Comparison of ENCODE assay signal across 15 mouse cellular contexts in genomic region chr7:105565071-105565836, GRCm38 (mm10). TPM values are rescaled to one million over a fixed set of nuclear protein-coding genes. Genes with fewer than 3 reads are reported as not detected.
DNase-seq lines count a peak whose midpoint lies in the region; ATAC-seq and TF ChIP-seq lines count a peak whose summit lies in the region.
"Had no signal": no experiment of that assay in that cellular context is flagged by ENCODE, and none has a peak within 500 bp of the region (broad histone marks: within the 10 kb centered on the region; RNA-seq: fewer than 3 reads in every experiment).

No protein-coding gene starts in this region.

- no peak for TF ChIP-seq CTCF in cortical plate, adult 2 months (IDR thresholded peaks at IDR 0.05; ENCODE audit: extremely low read depth, insufficient read depth, low read length)

- H3K9me3 ChIP-seq in forebrain, embryonic 11.5 days (ENCODE audit: control insufficient read depth, low read length) = no peaks in the 10 kb centered on the region
- H3K9me3 ChIP-seq: liver, embryonic 13.5 days; megakaryocyte, embryonic 14.5 days; neural tube, embryonic 13.5 days had no signal

- TF ChIP-seq POLR2A in cortical plate, adult 2 months (IDR thresholded peaks at IDR 0.05; ENCODE audit: extremely low read depth, insufficient read depth, low read length) = no peak

- DNase-seq in frontal cortex, adult 2 months (ENCODE audit: extremely low spot score in 1 of 2, low spot score in 1 of 2) = no peak
- DNase-seq in lung, adult 18-20 months = peak; percentile 44 to 73
- no peak for DNase-seq in lung, postnatal 10 days
- peak; percentile 38 for DNase-seq in lung, postnatal 25 days (ENCODE audit: low spot score)
- no peak for DNase-seq in gastrocnemius, postnatal 25 days
- no peak for DNase-seq in forebrain, embryonic 11.5 days (ENCODE audit: low spot score)
- DNase-seq: adrenal gland, postnatal 10 days; liver, embryonic 13.5 days; right cerebral cortex, adult 18-20 months had no signal

- no peak overlapping the region for H3K4me3 ChIP-seq in cortical plate, adult 2 months (ENCODE audit: insufficient read depth, low read length)
- H3K4me3 ChIP-seq in forebrain, embryonic 11.5 days (ENCODE audit: low read depth, low read length) = no peak overlapping the region
- H3K4me3 ChIP-seq: liver, embryonic 13.5 days; megakaryocyte, embryonic 14.5 days; neural tube, embryonic 13.5 days had no signal

- no peaks in the 10 kb centered on the region; the same call in 1 of the 2 replicates for H3K36me3 ChIP-seq in forebrain, embryonic 11.5 days (ENCODE audit: control insufficient read depth, insufficient read depth, low read length)
- H3K36me3 ChIP-seq: liver, embryonic 13.5 days had no signal

- H3K9ac ChIP-seq in forebrain, embryonic 11.5 days (ENCODE audit: low read length) = no peak overlapping the region
- H3K9ac ChIP-seq: liver, embryonic 13.5 days; neural tube, embryonic 13.5 days had no signal

- 0 out of 2 replicates have a peak overlapping the region, but pooled peaks have one; percentile 51 for H3K27ac ChIP-seq in cortical plate, adult 2 months (ENCODE audit: insufficient read depth, low read length)
- H3K27ac ChIP-seq in forebrain, embryonic 11.5 days (ENCODE audit: low read depth, low read length) = no peak overlapping the region
- H3K27ac ChIP-seq: liver, embryonic 13.5 days; neural tube, embryonic 13.5 days had no signal

- peak; percentile 14; the same call in 1 of the 2 replicates for ATAC-seq in frontal cortex, adult (ENCODE audit: low TSS enrichment)
- no peak for ATAC-seq in forebrain, embryonic 11.5 days (replicated peaks; ENCODE audit: low FRiP score)

- H3K4me2 ChIP-seq in forebrain, embryonic 11.5 days (ENCODE audit: low read depth, low read length, severe bottlenecking) = no peak overlapping the region
- H3K4me2 ChIP-seq: liver, embryonic 13.5 days; neural tube, embryonic 13.5 days had no signal

- 88% methylated on average over 17 of the region's 17 CpGs for WGBS in forebrain, embryonic 11.5 days

- H3K4me1 ChIP-seq in cortical plate, adult 2 months (ENCODE audit: control insufficient read depth, insufficient read depth, low read length) = peaks cover 21% of the 10 kb centered on the region
- peaks cover 14% of the 10 kb centered on the region for H3K4me1 ChIP-seq in forebrain, embryonic 11.5 days (replicated peaks; ENCODE audit: control insufficient read depth, insufficient read depth, low read length)
- H3K4me1 ChIP-seq: liver, embryonic 13.5 days had no signal

- H3K27me3 ChIP-seq in forebrain, embryonic 11.5 days (ENCODE audit: control insufficient read depth, insufficient read depth, low read length) = no peaks in the 10 kb centered on the region
- H3K27me3 ChIP-seq: neural tube, embryonic 13.5 days had no signal

RNA-seq across cellular contexts. Expression of gene Smpd1, which starts 11.1 kb away (rescaled TPM):
- 79.1 and 84.3 TPM in 2 replicates for polyA plus RNA-seq in frontal cortex, adult 2 months (2012; rRNA removed)
- 93.2 and 93.3 TPM in 2 replicates for polyA plus RNA-seq in cortical plate, adult 2 months (2012; rRNA removed)
- 10 to 100 TPM; 48.6 to 51.5 TPM for total RNA-seq in gastrocnemius, postnatal 25 days (2021)
- polyA plus RNA-seq in forebrain, embryonic 11.5 days (2014; fragmentation: Nextera tagmentation; extraction: Ambion mirVana) = 35.1 and 42.1 TPM in 2 replicates

RNA-seq across cellular contexts. Expression of gene Apbb1, which starts 16.2 kb away (rescaled TPM):
- 480 and 492 TPM in 2 replicates for polyA plus RNA-seq in frontal cortex, adult 2 months (2012; rRNA removed)
- polyA plus RNA-seq in cortical plate, adult 2 months (2012; rRNA removed) = 564 and 565 TPM in 2 replicates
- 1 to 10 TPM; 6.5 to 9.1 TPM for total RNA-seq in gastrocnemius, postnatal 25 days (2021)
- 106 and 117 TPM in 2 replicates for polyA plus RNA-seq in forebrain, embryonic 11.5 days (2014; fragmentation: Nextera tagmentation; extraction: Ambion mirVana)

RNA-seq across cellular contexts. Expression of gene Hpx, which starts 34.7 kb away (rescaled TPM):
- polyA plus RNA-seq in frontal cortex, adult 2 months (2012; rRNA removed) = 0.40 and 0.90 TPM in 2 replicates
- polyA plus RNA-seq in cortical plate, adult 2 months (2012; rRNA removed) = 0.93 and 0.94 TPM in 2 replicates
- total RNA-seq in gastrocnemius, postnatal 25 days (2021) = not detected
- not detected in 2 replicates for polyA plus RNA-seq in forebrain, embryonic 11.5 days (2014; fragmentation: Nextera tagmentation; extraction: Ambion mirVana)
- total RNA-seq: granulocyte monocyte progenitor cell, adult 5-6 weeks; midbrain, postnatal 0 days had no signal

Comparison
In these comparisons a context has a peak if more than half of its experiments do, and no peak if none do; other contexts are left out.
1. DNase-seq: peak in lung, adult 18-20 months (2 of 2) and lung, postnatal 25 days (single experiment); none in frontal cortex, adult 2 months (0 of 2), lung, postnatal 10 days (single experiment), gastrocnemius, postnatal 25 days (single experiment) and forebrain, embryonic 11.5 days (single experiment).